Mouse (Mus musculus): ENCODE data around the gene Lrrc8d. TPM values are rescaled to one million over a fixed set of nuclear protein-coding genes. Genes with fewer than 3 reads are reported as not detected.

Lrrc8d gene
- polyA plus RNA-seq, 1 experiment from 2014 or later: 14.5 TPM

GRCm38 (mm10) chr5:105661894-105662293 lies 37.9 kb upstream of the Lrrc8d start:
- no peak for ATAC-seq
- no peak overlapping the region for H3K9ac ChIP-seq (ENCODE audit: low read depth, low read length)
- H3K9me3 ChIP-seq (ENCODE audit: control insufficient read depth): no peaks in the 10 kb centered on the region
- 0 out of 2 replicates have a peak, but pooled peaks cover 5% of the 10 kb centered on the region for H3K4me1 ChIP-seq (replicated peaks; ENCODE audit: control insufficient read depth, insufficient read depth, low read length)
- H3K27ac ChIP-seq (ENCODE audit: low read depth, low read length): no peak overlapping the region
- no peaks in the 10 kb centered on the region for H3K27me3 ChIP-seq (replicated peaks; ENCODE audit: control insufficient read depth, insufficient read depth, low read length)
- H3K4me3 ChIP-seq (ENCODE audit: low read depth, low read length): no peak overlapping the region
- H3K4me2 ChIP-seq (replicated peaks; ENCODE audit: low read depth): no peak overlapping the region
- no peak for TF ChIP-seq CTCF (IDR thresholded peaks at IDR 0.05; ENCODE audit: low read depth)
- H3K36me3 ChIP-seq (ENCODE audit: control insufficient read depth, insufficient read depth): no peaks in the 10 kb centered on the region
- 87% methylated on average over 5 of the region's 5 CpGs for WGBS

- Histone ChIP-seq H3K36me3 (ENCODE audit: control insufficient read depth, insufficient read depth) (no peaks in the 10 kb centered on the region), H3K9ac (ENCODE audit: low read depth, low read length) (no peak overlapping the region), H3K4me2 (replicated peaks; ENCODE audit: low read depth) (no peak overlapping the region), H3K4me3 (ENCODE audit: low read depth, low read length) (no peak overlapping the region), H3K27me3 (replicated peaks; ENCODE audit: control insufficient read depth, insufficient read depth, low read length) (no peaks in the 10 kb centered on the region), H3K27ac (ENCODE audit: low read depth, low read length) (no peak overlapping the region), H3K9me3 (ENCODE audit: control insufficient read depth) (no peaks in the 10 kb centered on the region), H3K4me1 (replicated peaks; ENCODE audit: control insufficient read depth, insufficient read depth, low read length) (no peaks in the 10 kb centered on the region)
- WGBS: 84% methylated on average over 5 of the region's 5 CpGs
- ATAC-seq: no peak
- no peak for TF ChIP-seq CTCF (IDR thresholded peaks at IDR 0.05; ENCODE audit: low read depth)
Observed at GRCm38 (mm10) chr5:105666930-105667329, 32.8 kb upstream of the Lrrc8d start.

DNA sequence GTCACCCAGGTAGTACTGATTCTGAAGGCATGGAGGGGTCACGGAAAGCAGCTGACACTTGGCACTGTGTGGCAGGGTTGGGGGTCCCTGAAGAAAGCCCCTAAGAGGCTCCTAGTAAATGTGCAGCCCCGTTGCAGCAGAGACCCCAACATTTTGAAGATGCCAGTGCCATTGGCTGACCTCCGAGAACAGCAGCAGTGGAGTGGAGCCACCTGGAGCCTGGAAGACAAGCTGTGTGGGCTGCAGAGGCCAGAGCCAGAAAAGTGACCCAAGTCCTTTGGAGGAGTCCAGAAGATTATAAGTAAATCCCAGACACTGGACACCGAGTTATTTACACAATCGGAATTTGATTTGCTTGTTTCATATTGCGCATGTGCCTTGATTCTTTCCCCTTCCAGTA lies 32.4 kb upstream of the Lrrc8d start:
- Histone ChIP-seq H3K4me2 (replicated peaks; ENCODE audit: low read depth) (no peak overlapping the region), H3K9ac (ENCODE audit: low read depth, low read length) (no peak overlapping the region), H3K4me3 (ENCODE audit: low read depth, low read length) (no peak overlapping the region), H3K36me3 (ENCODE audit: control insufficient read depth, insufficient read depth) (no peaks in the 10 kb centered on the region), H3K27me3 (replicated peaks; ENCODE audit: control insufficient read depth, insufficient read depth, low read length) (no peaks in the 10 kb centered on the region), H3K9me3 (ENCODE audit: control insufficient read depth) (no peaks in the 10 kb centered on the region), H3K27ac (ENCODE audit: low read depth, low read length) (no peak overlapping the region), H3K4me1 (replicated peaks; ENCODE audit: control insufficient read depth, insufficient read depth, low read length) (no peaks in the 10 kb centered on the region)
- ATAC-seq: no peak
- no peak for TF ChIP-seq CTCF (IDR thresholded peaks at IDR 0.05; ENCODE audit: low read depth)
- WGBS: 82% methylated on average over 6 of the region's 6 CpGs

DNA sequence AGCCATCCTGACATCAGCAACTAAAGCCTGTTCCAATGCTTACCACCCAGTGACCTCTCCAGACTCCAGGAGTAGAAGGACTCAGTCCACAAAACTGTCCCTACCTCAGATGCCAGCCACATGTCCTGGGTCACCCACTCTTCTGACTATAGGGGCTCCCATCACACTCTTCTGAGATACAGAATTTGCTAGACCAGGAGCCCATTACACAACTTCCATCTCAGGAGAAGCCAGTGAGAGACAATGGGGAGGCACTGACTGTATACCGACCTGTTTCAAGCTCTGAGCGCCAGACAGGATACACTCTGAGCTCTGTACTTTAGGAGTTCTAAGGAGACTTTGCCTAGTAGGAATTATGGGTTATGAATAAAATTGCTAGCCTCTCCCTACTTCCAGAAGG lies 30.7 kb upstream of the Lrrc8d start:
- 87% methylated on average over 2 of the region's 2 CpGs for WGBS
- no peak for ATAC-seq
- H3K4me3 ChIP-seq (ENCODE audit: low read depth, low read length): no peak overlapping the region
- H3K4me2 ChIP-seq (replicated peaks; ENCODE audit: low read depth): no peak overlapping the region
- no peak for TF ChIP-seq CTCF (IDR thresholded peaks at IDR 0.05; ENCODE audit: low read depth)
- no peaks in the 10 kb centered on the region for H3K4me1 ChIP-seq (replicated peaks; ENCODE audit: control insufficient read depth, insufficient read depth, low read length)
- H3K27me3 ChIP-seq (replicated peaks; ENCODE audit: control insufficient read depth, insufficient read depth, low read length): no peaks in the 10 kb centered on the region
- H3K36me3 ChIP-seq (ENCODE audit: control insufficient read depth, insufficient read depth): no peaks in the 10 kb centered on the region
- H3K27ac ChIP-seq (ENCODE audit: low read depth, low read length): no peak overlapping the region
- H3K9me3 ChIP-seq (ENCODE audit: control insufficient read depth): no peaks in the 10 kb centered on the region
- no peak overlapping the region for H3K9ac ChIP-seq (ENCODE audit: low read depth, low read length)

DNA sequence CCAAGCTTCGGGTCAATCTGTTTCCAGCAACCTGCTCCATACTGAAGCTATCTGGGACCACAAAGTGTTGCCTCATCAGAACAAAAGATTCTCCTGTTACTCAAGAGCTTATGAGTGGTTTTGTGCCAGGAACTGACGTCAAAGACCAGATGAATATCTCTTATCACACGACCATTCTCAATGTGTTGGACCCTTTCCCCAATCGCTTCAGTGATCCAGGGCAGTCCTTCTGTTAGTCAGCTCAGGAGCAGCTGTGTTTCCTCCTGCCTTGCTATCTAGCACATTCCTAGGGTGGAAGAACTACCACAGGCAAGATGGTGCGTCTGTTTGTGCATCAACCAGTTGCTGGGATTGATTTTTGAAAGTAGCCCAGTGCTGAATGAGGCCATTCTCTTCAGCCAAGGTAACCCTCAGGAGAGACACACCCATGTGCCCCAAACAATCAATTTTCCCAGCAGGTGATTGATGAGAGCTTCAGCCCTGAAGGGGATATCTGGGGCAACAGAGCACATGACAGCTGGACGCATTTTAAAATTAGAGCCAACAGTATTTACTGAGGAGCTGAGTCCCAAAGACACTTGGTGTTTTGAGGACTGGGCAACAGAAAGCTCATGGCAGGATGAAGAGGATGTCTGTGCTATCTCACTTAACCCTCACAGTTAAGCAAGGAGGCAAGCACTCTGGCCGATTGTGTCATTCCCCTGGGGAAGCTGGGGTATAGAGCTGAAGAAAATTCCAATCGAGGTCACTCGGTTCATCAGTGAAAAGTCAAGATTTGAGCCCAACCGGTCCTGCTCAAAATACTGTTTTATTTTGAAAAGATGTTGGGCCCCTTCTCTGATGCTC lies 30.0 kb upstream of the Lrrc8d start:
- ATAC-seq: no peak
- Histone ChIP-seq H3K9me3 (ENCODE audit: control insufficient read depth) (no peaks in the 10 kb centered on the region), H3K4me1 (replicated peaks; ENCODE audit: control insufficient read depth, insufficient read depth, low read length) (no peaks in the 10 kb centered on the region), H3K36me3 (ENCODE audit: control insufficient read depth, insufficient read depth) (no peaks in the 10 kb centered on the region), H3K4me3 (ENCODE audit: low read depth, low read length) (no peak overlapping the region), H3K27me3 (replicated peaks; ENCODE audit: control insufficient read depth, insufficient read depth, low read length) (no peaks in the 10 kb centered on the region), H3K4me2 (replicated peaks; ENCODE audit: low read depth) (no peak overlapping the region), H3K27ac (ENCODE audit: low read depth, low read length) (no peak overlapping the region), H3K9ac (ENCODE audit: low read depth, low read length) (no peak overlapping the region)
- no peak for TF ChIP-seq CTCF (IDR thresholded peaks at IDR 0.05; ENCODE audit: low read depth)
- WGBS: 66% methylated on average over 10 of the region's 10 CpGs

- WGBS: 75% methylated on average over 4 of the region's 4 CpGs
- Histone ChIP-seq H3K4me3 (ENCODE audit: low read depth, low read length) (no peak overlapping the region), H3K9me3 (ENCODE audit: control insufficient read depth) (no peaks in the 10 kb centered on the region), H3K36me3 (ENCODE audit: control insufficient read depth, insufficient read depth) (no peaks in the 10 kb centered on the region), H3K4me1 (replicated peaks; ENCODE audit: control insufficient read depth, insufficient read depth, low read length) (no peaks in the 10 kb centered on the region), H3K27ac (ENCODE audit: low read depth, low read length) (no peak overlapping the region), H3K9ac (ENCODE audit: low read depth, low read length) (no peak overlapping the region), H3K4me2 (replicated peaks; ENCODE audit: low read depth) (no peak overlapping the region), H3K27me3 (replicated peaks; ENCODE audit: control insufficient read depth, insufficient read depth, low read length) (no peaks in the 10 kb centered on the region)
- ATAC-seq: no peak
- no peak for TF ChIP-seq CTCF (IDR thresholded peaks at IDR 0.05; ENCODE audit: low read depth)
Observed at GRCm38 (mm10) chr5:105672332-105672731, 27.4 kb upstream of the Lrrc8d start.
